Mouse (Mus musculus) right cerebral cortex, postnatal 14 days (tissue): Measurements from ENCODE around the gene Epha6.
"Not testable (repeated sequence)": the region's sequence is repeated elsewhere in the genome, so short reads cannot be mapped to it uniquely, and the experiment has no call there.

ENCODE experiments used
- DNase-seq: peaks from one replicate; pipeline ENCODE4 v3.0.0; 2022

Gene Epha6

GRCm38 (mm10) chr16:59880073-59880472 lies 725.3 kb downstream of the Epha6 start:
- DNase-seq = no peak

GRCm38 (mm10) chr16:59871792-59872191 lies 733.5 kb downstream of the Epha6 start:
- no peak for DNase-seq

GRCm38 (mm10) chr16:59854160-59854717 lies 751.1 kb downstream of the Epha6 start:
- no peak for DNase-seq

- no peak for DNase-seq
Measured at GRCm38 (mm10) chr16:59852689-59853088, 752.6 kb downstream of the Epha6 start.

GRCm38 (mm10) chr16:59846574-59846973 lies 758.8 kb downstream of the Epha6 start:
- peak; percentile 12 for DNase-seq

- no peak for DNase-seq
Measured at GRCm38 (mm10) chr16:59836778-59837177, 768.6 kb downstream of the Epha6 start.

GRCm38 (mm10) chr16:59836304-59836703 lies 769.0 kb downstream of the Epha6 start:
- DNase-seq = no peak

- DNase-seq = no peak
Measured at GRCm38 (mm10) chr16:59832468-59832867, 772.9 kb downstream of the Epha6 start.

GRCm38 (mm10) chr16:59829655-59830054 lies 775.7 kb downstream of the Epha6 start:
- no peak for DNase-seq

- not testable (repeated sequence) for DNase-seq
Measured at GRCm38 (mm10) chr16:59799790-59800189, 805.5 kb downstream of the Epha6 start.

GRCm38 (mm10) chr16:59772297-59772696 lies 833.0 kb downstream of the Epha6 start:
- DNase-seq = no peak

- no peak for DNase-seq
Measured at GRCm38 (mm10) chr16:59770421-59770820, 834.9 kb downstream of the Epha6 start.

GRCm38 (mm10) chr16:59769936-59770335 lies 835.4 kb downstream of the Epha6 start:
- no peak for DNase-seq

- no peak for DNase-seq
Measured at GRCm38 (mm10) chr16:59760875-59761274, 844.5 kb downstream of the Epha6 start.

GRCm38 (mm10) chr16:59750905-59751304 lies 854.4 kb downstream of the Epha6 start:
- DNase-seq = no peak

GRCm38 (mm10) chr16:59743669-59744068 lies 861.7 kb downstream of the Epha6 start:
- no peak for DNase-seq

- DNase-seq = no peak
Measured at GRCm38 (mm10) chr16:59715524-59715923, 889.8 kb downstream of the Epha6 start.

- DNase-seq = peak; percentile 10
Measured at GRCm38 (mm10) chr16:59693230-59693629, 912.1 kb downstream of the Epha6 start.

GRCm38 (mm10) chr16:59689120-59689519 lies 916.2 kb downstream of the Epha6 start:
- DNase-seq = no peak

- DNase-seq = no peak
Measured at GRCm38 (mm10) chr16:59685135-59685534, 920.2 kb downstream of the Epha6 start.

GRCm38 (mm10) chr16:59683434-59683833 lies 921.9 kb downstream of the Epha6 start:
- DNase-seq = peak; percentile 75

GRCm38 (mm10) chr16:59682216-59682891 lies 923.0 kb downstream of the Epha6 start:
- no peak for DNase-seq

GRCm38 (mm10) chr16:59666938-59667337 lies 938.4 kb downstream of the Epha6 start:
- no peak for DNase-seq

- no peak for DNase-seq
Measured at GRCm38 (mm10) chr16:59643766-59644165, 961.6 kb downstream of the Epha6 start.

- DNase-seq = no peak
Measured at GRCm38 (mm10) chr16:59639985-59640384, 965.3 kb downstream of the Epha6 start.
